Mouse (Mus musculus): ENCODE results near the gene Siglech.

- no peak for TF ChIP-seq CTCF (IDR thresholded peaks at IDR 0.05; ENCODE audit: control insufficient read depth, insufficient read depth, insufficient replicate concordance, low read depth, low read length)
- no peak for TF ChIP-seq POLR2A (IDR thresholded peaks at IDR 0.05; ENCODE audit: control insufficient read depth, low read depth, low read length)
Measured at GRCm38 (mm10) chr7:55792280-55792679, 24.3 kb downstream of the Siglech start.

Measured in testis, adult 2 months (tissue).